Mouse (Mus musculus) G1E (cell line): ENCODE data around the gene Trim16. TPM values are rescaled to one million over a fixed set of nuclear protein-coding genes. Genes with fewer than 3 reads are reported as not detected.

Experiments
- ATAC-seq: 2 replicates; pipeline ENCODE4 v1.8.0; 2016; ENCODE audit warnings: mild to moderate bottlenecking; ENCODE audit not compliant: insufficient number of reproducible peaks, poor library complexity, low FRiP score, severe bottlenecking; ENCODE audit errors: extremely low read depth
- DNase-seq: peaks from one replicate; pipeline ENCODE4 v3.0.0; 2012; ENCODE audit warnings: low spot score
- H3K27me3 ChIP-seq: 2 replicates; pipeline ENCODE4 v1.6.1; 2012; ENCODE audit warnings: mild to moderate bottlenecking, low read length, inconsistent platforms; ENCODE audit not compliant: insufficient read depth
- H3K36me3 ChIP-seq: replicated peaks from 2 replicates; pipeline ENCODE3; 2012; ENCODE audit warnings: mild to moderate bottlenecking, inconsistent platforms
- H3K4me1 ChIP-seq: 2 replicates; pipeline ENCODE4 v1.6.1; 2012; ENCODE audit warnings: low read depth, low read length, inconsistent platforms, mixed read lengths; ENCODE audit not compliant: insufficient read depth
- H3K4me3 ChIP-seq: 2 replicates; pipeline ENCODE4 v1.5.1; 2012; ENCODE audit warnings: low read depth, mild to moderate bottlenecking, inconsistent platforms, low read length, moderate library complexity, mixed read lengths
- H3K9me3 ChIP-seq: replicated peaks from 2 replicates; pipeline ENCODE4 v1.6.1; 2012; ENCODE audit warnings: inconsistent platforms
- CTCF ChIP-seq: IDR thresholded peaks from 2 replicates; pipeline ENCODE4 v1.5.1; 2012; ENCODE audit warnings: low read depth, low read length, inconsistent platforms, mixed read lengths
- GATA1 ChIP-seq: IDR thresholded peaks from 2 replicates; pipeline ENCODE4 v1.6.1; 2012; ENCODE audit warnings: borderline replicate concordance, low read length, inconsistent platforms, mixed read lengths
- GATA2 ChIP-seq: IDR thresholded peaks from 2 replicates; pipeline ENCODE4 v1.6.1; 2012; ENCODE audit warnings: low read depth, low read length, inconsistent platforms, borderline replicate concordance
- POLR2AphosphoS5 ChIP-seq: IDR thresholded peaks from 2 replicates; pipeline ENCODE4 v1.6.1; 2012; ENCODE audit warnings: low read depth, low read length, inconsistent platforms; ENCODE audit not compliant: insufficient replicate concordance
- TAL1 ChIP-seq: conservative IDR thresholded peaks from 2 replicates; pipeline ENCODE4 v1.6.1; 2012; ENCODE audit warnings: low read depth, low read length, inconsistent platforms, mixed read lengths
- polyA plus RNA-seq: library from polyadenylated mRNA; stranded (reverse); fragments of >175 nt; gene quantifications from 2 replicates; pipeline ENCODE4 v1.2.3, GENCODE M21; 2012
- total RNA-seq, 2 experiments: library from RNA; stranded (forward) in 1 of 2; stranded (reverse) in 1 of 2; fragments of 200-1000 nt in 1 of 2; fragments of >200 nt in 1 of 2; fragmentation: Nextera tagmentation in 1 of 2; gene quantifications; 2 replicates each; pipeline ENCODE4 v1.2.3; 2014 to 2017

Trim16 gene
- total and polyA plus RNA-seq, 3 experiments = 0.05 TPM; not detected in 2

DNA sequence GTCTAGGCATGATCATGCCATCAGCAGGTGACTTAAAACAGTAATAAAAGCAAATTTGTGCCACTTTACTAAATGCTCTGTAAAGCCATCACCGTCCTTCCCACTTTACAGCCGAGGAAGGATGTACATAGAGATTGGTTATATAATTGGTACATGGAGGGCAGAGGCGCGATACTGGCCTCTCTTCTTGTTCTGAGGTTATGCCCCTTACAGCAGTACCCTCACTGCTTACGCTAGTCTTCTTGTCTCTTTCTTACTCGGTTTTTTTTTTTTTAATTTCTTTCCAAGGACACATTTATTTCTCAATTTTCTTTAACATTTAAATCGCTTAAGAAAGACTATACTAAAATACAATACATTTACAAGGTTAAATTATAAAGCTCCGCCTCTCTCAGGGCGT, 58.7 kb downstream of the Trim16 start:
- H3K9me3 ChIP-seq = peaks cover 2% of the 10 kb centered on the region; the same call in 1 of the 2 replicates
- no peak for DNase-seq
- TF ChIP-seq CTCF (no peak), GATA2 (no peak), POLR2AphosphoS5 (no peak), GATA1 (no peak), TAL1 (no peak)
- peaks cover 12% of the 10 kb centered on the region for H3K27me3 ChIP-seq
- peaks cover 18% of the 10 kb centered on the region for H3K36me3 ChIP-seq
- H3K4me1 ChIP-seq = peaks cover 15% of the 10 kb centered on the region; the same call in 1 of the 2 replicates
- no peak for ATAC-seq
- peak overlapping the region; percentile 89; the same call in 1 of the 2 replicates for H3K4me3 ChIP-seq

DNA sequence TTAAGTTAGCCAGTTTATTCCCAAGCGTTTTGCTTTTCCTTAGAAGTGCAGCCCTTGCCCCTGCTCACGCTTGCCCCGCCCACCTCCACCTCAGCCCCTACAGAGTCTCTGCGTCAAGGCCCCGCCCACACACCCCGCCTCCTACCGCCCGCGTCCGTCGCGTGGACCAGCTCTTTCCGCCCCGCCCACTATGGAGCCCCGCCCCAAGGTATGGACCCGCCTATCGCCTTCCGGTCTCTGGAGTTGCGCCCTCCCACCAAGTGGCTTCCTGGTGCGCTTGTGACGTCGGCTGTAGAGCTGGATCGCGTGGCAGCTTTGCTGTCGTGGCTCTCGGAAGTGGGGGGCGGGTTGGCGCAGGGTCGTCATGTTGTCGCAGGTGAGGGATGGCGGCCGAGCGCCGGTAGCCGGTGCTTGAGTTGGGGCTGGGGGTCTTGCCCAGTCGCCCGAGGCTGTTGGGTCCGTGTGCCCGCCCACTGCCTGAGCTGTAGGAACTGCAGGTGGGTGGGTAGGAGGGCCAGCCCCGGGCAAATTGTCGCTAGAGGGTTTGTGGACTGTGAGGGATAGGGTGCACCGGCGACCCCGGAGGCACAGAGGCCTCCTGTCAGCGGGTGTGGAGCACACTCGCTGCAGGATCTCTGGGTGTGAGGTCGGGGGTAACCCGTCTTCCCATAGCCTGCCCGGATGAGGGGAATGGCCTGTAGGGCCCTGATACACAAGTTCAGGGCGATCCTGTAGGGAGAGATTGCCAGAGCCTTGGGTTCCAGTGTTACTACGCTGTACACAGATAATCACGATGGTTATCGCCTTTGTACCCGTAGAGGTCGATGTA, 59.4 kb downstream of the Trim16 start, which contains the start of gene Tvp23b:
Tvp23b (plus strand) TSS at position 236 of the 829 bp plus-strand sequence.
- peaks cover 2% of the 10 kb centered on the region; the same call in 1 of the 2 replicates for H3K9me3 ChIP-seq
- DNase-seq = peak; percentile 95
- peak; percentile 98 for ATAC-seq
- TF ChIP-seq GATA1 (no peak), GATA2 (no peak), POLR2AphosphoS5 (no peak), CTCF (no peak), TAL1 (no peak)
- peak within 1 kb of the TSS; percentile 89 for H3K4me3 ChIP-seq
- H3K4me1 ChIP-seq = peaks cover 15% of the 10 kb centered on the region; the same call in 1 of the 2 replicates
- peaks cover 21% of the 10 kb centered on the region for H3K36me3 ChIP-seq
- peaks cover 12% of the 10 kb centered on the region for H3K27me3 ChIP-seq

GRCm38 (mm10) chr11:62883407-62883806, 63.4 kb downstream of the Trim16 start:
- ATAC-seq = no peak
- Histone ChIP-seq H3K27me3 (no peaks in the 10 kb centered on the region), H3K9me3 (no peaks in the 10 kb centered on the region), H3K36me3 (peaks cover 59% of the 10 kb centered on the region), H3K4me1 (peaks cover 15% of the 10 kb centered on the region; the same call in 1 of the 2 replicates), H3K4me3 (no peak overlapping the region)
- DNase-seq = no peak
- no peak for TF ChIP-seq POLR2AphosphoS5
- no peak for TF ChIP-seq GATA2
- TF ChIP-seq CTCF = no peak
- TF ChIP-seq GATA1 = no peak
- TF ChIP-seq TAL1 = no peak

GRCm38 (mm10) chr11:62885323-62885722, 65.3 kb downstream of the Trim16 start:
- Histone ChIP-seq H3K4me3 (no peak overlapping the region), H3K9me3 (no peaks in the 10 kb centered on the region), H3K4me1 (peaks cover 13% of the 10 kb centered on the region; the same call in 1 of the 2 replicates), H3K27me3 (no peaks in the 10 kb centered on the region), H3K36me3 (peaks cover 78% of the 10 kb centered on the region)
- ATAC-seq (no peak), DNase-seq (no peak)
- no peak for TF ChIP-seq CTCF
- TF ChIP-seq POLR2AphosphoS5 = no peak
- TF ChIP-seq GATA2 = no peak
- no peak for TF ChIP-seq TAL1
- TF ChIP-seq GATA1 = no peak

DNA sequence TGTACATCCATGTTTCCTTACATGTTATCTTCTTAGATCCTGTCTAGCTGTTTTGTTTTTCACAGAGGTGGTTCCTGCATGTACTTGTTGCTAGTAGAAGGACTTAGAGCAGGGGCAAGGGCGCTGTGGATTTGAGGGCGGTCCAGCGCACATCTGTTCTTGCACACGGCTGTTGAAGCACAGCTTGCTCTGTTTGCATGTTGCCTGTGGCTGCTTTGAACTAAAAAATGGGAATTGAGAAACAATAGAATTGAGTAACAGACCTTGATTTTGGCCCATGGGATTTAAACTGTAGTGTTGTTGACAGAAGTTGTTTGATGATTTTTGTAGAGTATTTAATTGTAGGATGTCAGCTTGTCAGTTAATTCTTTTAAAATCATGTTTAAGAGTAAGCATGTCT, 70.8 kb downstream of the Trim16 start:
- Histone ChIP-seq H3K27me3 (no peaks in the 10 kb centered on the region), H3K4me1 (no peaks in the 10 kb centered on the region), H3K4me3 (no peak overlapping the region), H3K9me3 (no peaks in the 10 kb centered on the region), H3K36me3 (peaks cover 93% of the 10 kb centered on the region)
- TF ChIP-seq POLR2AphosphoS5 (no peak), GATA1 (no peak), TAL1 (no peak), CTCF (no peak), GATA2 (no peak)
- DNase-seq (no peak), ATAC-seq (no peak)

- ATAC-seq (no peak), DNase-seq (no peak)
- Histone ChIP-seq H3K36me3 (peaks cover 93% of the 10 kb centered on the region), H3K27me3 (no peaks in the 10 kb centered on the region), H3K4me3 (no peak overlapping the region), H3K9me3 (no peaks in the 10 kb centered on the region), H3K4me1 (no peaks in the 10 kb centered on the region)
- TF ChIP-seq GATA1 (no peak), GATA2 (no peak), CTCF (no peak), TAL1 (no peak), POLR2AphosphoS5 (no peak)
Measured at GRCm38 (mm10) chr11:62891763-62892162, 71.7 kb downstream of the Trim16 start.

Other genes with a start within 250 kb of the Trim16 start
- gene Trpv2, start 245.7 kb upstream of the Trim16 start, total RNA-seq (2014; fragmentation: Nextera tagmentation) = 50.2 and 67.3 TPM in 2 replicates
- 48.4 and 49.9 TPM in 2 replicates for gene Trpv2, start 245.7 kb upstream of the Trim16 start, total RNA-seq (2017)
- gene Trpv2, start 245.7 kb upstream of the Trim16 start, polyA plus RNA-seq = 17.4 and 22.5 TPM in 2 replicates
- 1.7 TPM in 1 of 2 replicates, not detected in the other for gene Lrrc75a, start 171.7 kb upstream of the Trim16 start, total RNA-seq (2014; fragmentation: Nextera tagmentation)
- 0.17 and 0.27 TPM in 2 replicates for gene Lrrc75a, start 171.7 kb upstream of the Trim16 start, total RNA-seq (2017)
- gene Lrrc75a, start 171.7 kb upstream of the Trim16 start, polyA plus RNA-seq = 0.30 and 0.53 TPM in 2 replicates
- gene Mmgt2, start 171.6 kb upstream of the Trim16 start, total RNA-seq (2014; fragmentation: Nextera tagmentation) = 14.8 and 24.3 TPM in 2 replicates
- 6.3 and 7.9 TPM in 2 replicates for gene Mmgt2, start 171.6 kb upstream of the Trim16 start, total RNA-seq (2017)
- gene Mmgt2, start 171.6 kb upstream of the Trim16 start, polyA plus RNA-seq = 5.5 and 8.2 TPM in 2 replicates
- not detected in 2 replicates for gene Zfp287, start 88.3 kb upstream of the Trim16 start, total RNA-seq (2014; fragmentation: Nextera tagmentation)
- gene Zfp287, start 88.3 kb upstream of the Trim16 start, total RNA-seq (2017) = 0.17 and 0.22 TPM in 2 replicates
- not detected in 2 replicates for gene Zfp287, start 88.3 kb upstream of the Trim16 start, polyA plus RNA-seq
- not detected in 2 replicates for gene Gm10428, start 67.1 kb upstream of the Trim16 start, total RNA-seq (2014; fragmentation: Nextera tagmentation)
- not detected in 2 replicates for gene Gm10428, start 67.1 kb upstream of the Trim16 start, total RNA-seq (2017)
- gene Gm10428, start 67.1 kb upstream of the Trim16 start, polyA plus RNA-seq = not detected in 2 replicates
- gene Zfp286, start 30.8 kb upstream of the Trim16 start, total RNA-seq (2014; fragmentation: Nextera tagmentation) = not detected in 2 replicates
- 1.1 and 1.6 TPM in 2 replicates for gene Zfp286, start 30.8 kb upstream of the Trim16 start, total RNA-seq (2017)
- not detected in 2 replicates for gene Zfp286, start 30.8 kb upstream of the Trim16 start, polyA plus RNA-seq
- not detected in 2 replicates for gene Fbxw10, start 26.8 kb downstream of the Trim16 start, total RNA-seq (2014; fragmentation: Nextera tagmentation)
- gene Fbxw10, start 26.8 kb downstream of the Trim16 start, total RNA-seq (2017) = 0.17 and 0.55 TPM in 2 replicates
- not detected in 2 replicates for gene Fbxw10, start 26.8 kb downstream of the Trim16 start, polyA plus RNA-seq
- gene Tvp23b, start 59.2 kb downstream of the Trim16 start, total RNA-seq (2014; fragmentation: Nextera tagmentation) = 24.8 and 33.0 TPM in 2 replicates
- 46.5 and 53.7 TPM in 2 replicates for gene Tvp23b, start 59.2 kb downstream of the Trim16 start, total RNA-seq (2017)
- gene Tvp23b, start 59.2 kb downstream of the Trim16 start, polyA plus RNA-seq = 1.9 and 3.3 TPM in 2 replicates
- not detected in 2 replicates for gene Cdrt4, start 131.0 kb downstream of the Trim16 start, total RNA-seq (2014; fragmentation: Nextera tagmentation)
- 0.27 TPM in 1 of 2 replicates, not detected in the other for gene Cdrt4, start 131.0 kb downstream of the Trim16 start, total RNA-seq (2017)
- not detected in 2 replicates for gene Cdrt4, start 131.0 kb downstream of the Trim16 start, polyA plus RNA-seq
- not detected in 2 replicates for gene Tekt3, start 241.4 kb downstream of the Trim16 start, total RNA-seq (2014; fragmentation: Nextera tagmentation)
- gene Tekt3, start 241.4 kb downstream of the Trim16 start, total RNA-seq (2017) = 0.11 TPM in 1 of 2 replicates, not detected in the other
- not detected in 2 replicates for gene Tekt3, start 241.4 kb downstream of the Trim16 start, polyA plus RNA-seq